Mouse (Mus musculus) intestine, embryonic 16.5 days (tissue): ENCODE results near the gene Tmc2. TPM values are rescaled to one million over a fixed set of nuclear protein-coding genes. Genes with fewer than 3 reads are reported as not detected.

ENCODE experiments used
- ATAC-seq: fragments of 200-750 bp; cut with Nextera tagmentation; 2 replicates; pipeline ENCODE4 v1.8.0; 2017; ENCODE audit warnings: moderate TSS enrichment, moderate library complexity
- H3K27ac ChIP-seq: fragments of 300-500 bp; sonication (generic); 2 replicates; pipeline ENCODE4 v1.5.1; 2014; ENCODE audit warnings: mild to moderate bottlenecking, low read length
- H3K27me3 ChIP-seq: fragments of 300-500 bp; sonication (generic); replicated peaks from 2 replicates; pipeline ENCODE4 v1.6.1; 2014; ENCODE audit warnings: low read length, control low read depth, mixed read lengths; ENCODE audit not compliant: control insufficient read depth, insufficient read depth
- H3K36me3 ChIP-seq: fragments of 300-500 bp; sonication (generic); 2 replicates; pipeline ENCODE4 v1.6.1; 2014; ENCODE audit warnings: low read length, control low read depth; ENCODE audit not compliant: control insufficient read depth, insufficient read depth
- H3K4me1 ChIP-seq: fragments of 300-500 bp; sonication (generic); 2 replicates; pipeline ENCODE4 v1.6.1; 2014; ENCODE audit warnings: low read length, control low read depth, mixed read lengths; ENCODE audit not compliant: control insufficient read depth, insufficient read depth
- H3K4me2 ChIP-seq: fragments of 300-500 bp; sonication (generic); 2 replicates; pipeline ENCODE4 v1.6.1; 2014; ENCODE audit warnings: low read depth, low read length, control low read depth
- H3K4me3 ChIP-seq: fragments of 300-500 bp; sonication (generic); 2 replicates; pipeline ENCODE4 v1.5.1; 2014; ENCODE audit warnings: mild to moderate bottlenecking, low read length
- H3K9ac ChIP-seq: fragments of 300-500 bp; sonication (generic); 2 replicates; pipeline ENCODE4 v1.6.1; 2014; ENCODE audit warnings: low read depth, low read length
- H3K9me3 ChIP-seq: fragments of 300-500 bp; sonication (generic); 2 replicates; pipeline ENCODE4 v1.6.1; 2016; ENCODE audit warnings: low read length, control low read depth; ENCODE audit not compliant: control insufficient read depth
- WGBS: fragments of 180-500 bp; shearing (Covaris S2); extraction: QIAGEN DNeasy Blood & Tissue Kit; methylation state at CpG from one replicate; pipeline ENCODE4 v1.1.7; 2014; 5-methylcytosine and 5-hydroxymethylcytosine counted together
- polyA plus RNA-seq: library from polyadenylated mRNA; unstranded; fragments of >200 nt; fragmentation: Nextera tagmentation; extraction: Ambion mirVana; gene quantifications from 2 replicates; pipeline ENCODE4 v1.2.1, GENCODE M21; 2015

Tmc2 gene
- polyA plus RNA-seq, 1 experiment from 2014 or later, result not detected

DNA sequence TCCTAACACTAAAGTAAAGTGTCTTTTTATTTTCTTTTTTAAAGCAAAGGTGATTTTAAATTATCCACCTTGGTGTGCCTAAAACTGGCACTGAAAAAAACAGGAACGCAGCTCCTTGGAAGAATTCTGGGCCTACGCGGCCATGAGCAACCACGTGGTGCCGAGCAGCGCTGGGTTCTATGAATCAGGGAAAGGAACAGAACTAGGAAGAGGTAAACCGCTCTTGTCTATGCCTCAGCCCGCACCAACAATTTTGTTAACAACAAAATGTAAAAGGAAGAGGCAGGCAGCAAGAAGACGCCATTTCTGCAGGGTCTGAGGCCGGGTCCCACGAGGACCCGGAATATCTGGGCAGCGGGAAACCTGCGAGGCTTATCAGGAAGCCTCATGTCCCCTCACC, 78.7 kb downstream of the Tmc2 start:
- 1% methylated on average over 14 of the region's 14 CpGs for WGBS
- ATAC-seq, result peak; percentile 27
- Histone ChIP-seq H3K27me3 (no peaks in the 10 kb centered on the region), H3K4me1 (peaks cover 20% of the 10 kb centered on the region), H3K4me2 (peak overlapping the region; percentile 71), H3K27ac (peak overlapping the region; percentile 43), H3K9ac (peak overlapping the region; percentile 84), H3K4me3 (peak overlapping the region; percentile 94), H3K9me3 (no peaks in the 10 kb centered on the region), H3K36me3 (peaks cover 14% of the 10 kb centered on the region; the same call in 1 of the 2 replicates)

DNA sequence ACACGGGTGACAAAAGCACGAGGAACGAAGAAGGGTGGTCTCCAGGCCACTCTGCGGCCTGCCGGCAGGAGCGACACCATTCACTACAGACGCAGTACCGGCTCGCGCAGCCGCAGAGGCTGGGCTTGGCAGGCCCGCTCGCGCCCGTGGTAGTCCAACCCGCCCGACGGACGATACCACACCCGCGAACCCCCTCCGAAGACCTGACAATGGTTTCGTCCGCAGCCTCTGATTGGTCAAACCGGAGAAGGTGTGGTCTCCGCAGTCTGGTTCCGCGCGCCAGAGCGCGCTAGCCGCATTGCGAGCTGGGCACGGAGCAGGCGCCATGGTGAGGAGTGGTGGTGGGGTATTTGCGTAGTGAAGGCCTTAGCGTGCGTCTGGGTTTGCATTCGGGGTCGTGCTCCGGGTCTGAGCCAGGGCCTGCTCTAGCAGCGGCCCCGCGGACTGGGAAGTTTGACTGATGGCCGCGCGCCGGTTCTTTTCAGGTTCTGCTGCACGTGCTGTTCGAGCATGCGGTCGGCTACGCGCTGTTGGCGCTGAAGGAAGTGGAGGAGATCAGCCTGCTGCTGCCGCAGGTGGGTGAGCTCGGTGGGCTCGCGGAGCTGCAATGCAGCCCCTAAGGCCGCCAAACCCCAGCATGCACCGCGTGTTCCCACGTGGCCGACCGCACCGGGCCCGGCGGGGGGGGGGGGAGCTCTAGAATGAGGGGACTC, 79.3 kb downstream of the Tmc2 start, which contains the start of gene Nop56:
Nop56 (plus strand) TSS at position 282 of the 713 bp plus-strand sequence.
- Histone ChIP-seq H3K4me2 (peak within 1 kb of the TSS; percentile 92), H3K4me3 (peak within 1 kb of the TSS; percentile 94), H3K27ac (peak within 1 kb of the TSS; percentile 89), H3K36me3 (peaks cover 17% of the 10 kb centered on the region; the same call in 1 of the 2 replicates), H3K9ac (peak within 1 kb of the TSS; percentile 96), H3K9me3 (no peaks in the 10 kb centered on the region), H3K4me1 (peaks cover 20% of the 10 kb centered on the region), H3K27me3 (no peaks in the 10 kb centered on the region)
- WGBS, result under 1% methylated on average over 68 of the region's 68 CpGs
- ATAC-seq, result peak; percentile 97

DNA sequence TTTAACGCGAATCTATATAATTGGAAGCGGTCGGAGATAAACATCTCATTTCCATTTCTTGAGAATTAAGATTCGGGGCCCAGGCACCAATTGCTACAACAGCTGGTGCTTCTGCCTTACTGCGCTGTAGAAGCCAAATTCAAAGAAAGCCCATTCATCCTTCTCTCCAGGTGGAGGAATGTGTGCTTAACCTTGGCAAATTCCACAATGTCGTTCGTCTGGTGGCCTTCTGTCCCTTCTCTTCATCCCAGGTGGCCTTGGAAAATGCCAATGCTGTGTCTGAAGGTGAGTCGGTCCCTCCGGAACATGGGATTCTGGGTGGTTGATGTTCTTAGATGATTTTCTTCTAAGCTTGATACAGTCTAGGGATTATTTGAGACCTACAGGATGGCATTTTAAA, 79.9 kb downstream of the Tmc2 start:
- Histone ChIP-seq H3K27me3 (no peaks in the 10 kb centered on the region), H3K27ac (peak overlapping the region; percentile 89), H3K4me2 (peak overlapping the region; percentile 92), H3K4me1 (peaks cover 20% of the 10 kb centered on the region), H3K9me3 (no peaks in the 10 kb centered on the region), H3K9ac (peak overlapping the region; percentile 96), H3K36me3 (peaks cover 22% of the 10 kb centered on the region), H3K4me3 (peak overlapping the region; percentile 94)
- no peak for ATAC-seq
- WGBS, result 2% methylated on average over 10 of the region's 10 CpGs

DNA sequence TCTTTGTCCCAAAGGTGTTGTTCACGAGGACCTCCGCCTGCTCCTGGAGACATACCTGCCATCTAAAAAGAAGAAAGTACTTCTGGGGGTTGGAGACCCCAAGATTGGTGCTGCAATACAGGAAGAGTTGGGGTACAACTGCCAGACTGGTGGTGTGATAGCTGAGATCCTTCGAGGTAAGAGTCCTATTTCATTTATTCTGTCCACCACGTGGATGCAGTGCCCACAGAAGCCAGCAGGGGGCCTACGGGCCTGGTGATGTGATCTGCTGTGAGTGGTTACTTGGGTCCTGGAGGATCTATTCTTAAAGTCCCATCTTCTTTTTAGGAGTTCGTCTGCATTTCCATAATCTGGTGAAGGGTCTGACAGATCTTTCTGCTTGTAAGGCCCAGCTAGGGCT, 80.7 kb downstream of the Tmc2 start:
- Histone ChIP-seq H3K4me1 (peaks cover 20% of the 10 kb centered on the region), H3K27ac (no peak overlapping the region), H3K9ac (peak overlapping the region; percentile 96; the same call in 1 of the 2 replicates), H3K27me3 (no peaks in the 10 kb centered on the region), H3K36me3 (peaks cover 29% of the 10 kb centered on the region), H3K4me2 (peak overlapping the region; percentile 92), H3K9me3 (no peaks in the 10 kb centered on the region), H3K4me3 (peak overlapping the region; percentile 94)
- 41% methylated on average over 6 of the region's 6 CpGs for WGBS
- no peak for ATAC-seq

DNA sequence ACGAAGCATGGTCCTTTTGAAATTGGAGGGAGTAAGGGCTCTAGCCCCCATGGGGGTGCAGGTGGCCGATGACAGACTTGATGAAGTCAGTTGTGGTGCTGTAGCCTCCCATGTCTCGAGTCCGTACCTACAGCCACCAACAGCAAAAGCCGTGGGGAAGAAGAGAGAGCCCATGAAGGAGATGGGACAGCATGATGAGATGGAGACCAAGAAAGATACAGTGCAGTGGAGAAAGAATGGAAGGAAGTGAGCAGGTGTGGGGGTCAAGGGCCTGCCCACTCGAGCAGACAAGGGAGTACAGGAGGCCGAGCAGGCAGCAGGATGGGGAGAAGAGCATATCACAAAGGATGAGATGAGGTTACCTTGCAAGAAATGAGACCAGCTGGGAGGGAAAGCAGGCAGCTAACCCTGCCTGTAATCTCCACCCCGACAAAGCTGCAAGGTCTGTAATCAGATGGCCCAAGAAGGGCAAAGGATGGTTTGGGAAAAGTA, 84.7 kb downstream of the Tmc2 start:
- H3K27ac ChIP-seq, result no peak overlapping the region
- H3K4me2 ChIP-seq, result no peak overlapping the region
- peaks cover 28% of the 10 kb centered on the region for H3K4me1 ChIP-seq
- peaks cover 32% of the 10 kb centered on the region for H3K36me3 ChIP-seq
- H3K4me3 ChIP-seq, result no peak overlapping the region
- H3K27me3 ChIP-seq, result no peaks in the 10 kb centered on the region
- WGBS, result 49% methylated on average over 8 of the region's 8 CpGs
- ATAC-seq, result no peak
- no peak overlapping the region for H3K9ac ChIP-seq
- H3K9me3 ChIP-seq, result no peaks in the 10 kb centered on the region

DNA sequence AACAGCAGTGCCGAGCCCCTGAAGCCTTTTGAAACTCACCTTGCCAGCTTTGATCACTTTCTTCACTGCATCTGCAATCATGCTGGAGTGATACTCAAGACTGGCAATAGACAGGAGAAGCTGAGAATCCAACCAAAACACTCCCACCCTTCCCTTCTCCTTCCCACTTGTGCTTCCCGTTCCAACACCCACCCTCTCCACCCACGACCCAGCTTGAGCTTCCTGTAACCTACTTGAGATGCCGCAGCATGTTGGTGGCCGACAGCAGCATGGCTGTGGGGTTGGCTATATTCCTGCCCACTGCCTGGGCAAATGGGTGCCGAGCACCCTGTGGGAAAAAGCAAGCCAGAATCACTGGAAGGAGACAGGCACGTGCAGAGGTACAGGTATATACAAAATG, 85.2 kb downstream of the Tmc2 start:
- ATAC-seq, result no peak
- no peak overlapping the region; the same call in 1 of the 2 replicates for H3K27ac ChIP-seq
- H3K27me3 ChIP-seq, result no peaks in the 10 kb centered on the region
- no peak overlapping the region for H3K4me2 ChIP-seq
- H3K9me3 ChIP-seq, result no peaks in the 10 kb centered on the region
- H3K4me3 ChIP-seq, result no peak overlapping the region
- peaks cover 25% of the 10 kb centered on the region for H3K4me1 ChIP-seq
- H3K36me3 ChIP-seq, result peaks cover 32% of the 10 kb centered on the region
- H3K9ac ChIP-seq, result no peak overlapping the region; the same call in 1 of the 2 replicates
- 62% methylated on average over 7 of the region's 7 CpGs for WGBS

DNA sequence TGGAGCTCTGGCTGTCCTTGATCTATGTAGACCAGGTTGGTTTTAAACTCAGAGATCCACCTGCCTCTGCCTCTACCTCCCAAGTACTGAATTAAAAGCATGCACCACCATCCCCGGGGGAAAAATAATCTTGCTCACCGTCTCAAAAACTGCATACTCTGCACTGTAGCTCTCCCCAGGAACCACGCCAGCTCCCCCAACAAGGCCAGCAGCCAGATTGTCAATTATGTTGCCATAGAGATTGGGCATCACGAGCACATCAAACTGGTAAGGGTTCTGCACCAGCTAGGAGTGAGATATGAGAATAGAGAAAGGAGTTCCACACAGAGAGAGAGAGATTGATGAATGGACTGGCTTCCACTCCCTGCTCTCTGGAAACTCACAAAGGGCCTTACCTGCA, 85.8 kb downstream of the Tmc2 start:
- Histone ChIP-seq H3K4me3 (no peak overlapping the region), H3K27ac (no peak overlapping the region), H3K4me1 (peaks cover 19% of the 10 kb centered on the region), H3K27me3 (no peaks in the 10 kb centered on the region), H3K36me3 (peaks cover 29% of the 10 kb centered on the region), H3K9me3 (no peaks in the 10 kb centered on the region), H3K4me2 (no peak overlapping the region), H3K9ac (no peak overlapping the region)
- 69% methylated on average over 4 of the region's 4 CpGs for WGBS
- no peak for ATAC-seq

DNA sequence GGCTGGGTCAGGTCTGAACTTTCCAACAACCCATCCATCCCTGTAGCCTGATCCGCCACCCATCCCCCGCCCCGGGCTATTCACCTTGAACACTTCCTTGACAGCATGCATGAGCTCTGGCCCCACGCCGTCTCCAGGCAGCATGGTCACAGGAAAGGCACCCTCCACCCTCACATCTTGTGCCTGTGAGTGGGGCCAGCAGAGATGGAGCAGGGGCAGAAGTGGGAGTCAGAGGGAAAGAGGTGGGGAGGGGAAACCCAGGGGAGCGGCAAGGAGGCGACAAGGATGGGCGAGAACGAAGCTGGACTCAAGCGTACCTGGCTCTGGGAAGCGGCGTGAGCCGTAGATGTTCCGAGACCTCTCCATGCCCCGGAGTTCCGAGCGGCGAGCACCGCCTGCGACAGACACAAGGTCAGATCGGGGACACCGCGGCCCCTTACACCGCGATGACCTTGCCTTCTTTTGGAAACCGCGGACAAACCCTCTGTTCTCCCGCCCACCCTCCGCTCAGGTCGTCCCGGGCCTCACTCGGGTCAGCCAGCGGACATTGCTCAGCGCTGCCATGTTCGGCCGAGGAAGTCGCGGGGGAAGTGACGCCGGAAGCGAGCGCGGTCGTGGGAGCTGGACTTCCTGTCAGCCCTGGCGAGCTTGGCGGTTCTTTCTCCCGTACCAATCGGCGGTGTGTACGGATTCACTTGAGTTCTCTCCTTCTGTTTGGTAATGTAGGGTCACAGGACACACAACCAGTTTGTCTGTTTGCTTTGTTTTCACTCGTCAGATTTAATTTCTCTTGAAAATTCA, 89.1 kb downstream of the Tmc2 start, which contains the start of gene Idh3b:
Idh3b (minus strand) TSS at position 694 of the 801 bp plus-strand sequence.
- peaks cover 8% of the 10 kb centered on the region for H3K4me1 ChIP-seq
- peak within 1 kb of the TSS; percentile 94 for H3K4me3 ChIP-seq
- no peaks in the 10 kb centered on the region for H3K9me3 ChIP-seq
- H3K27me3 ChIP-seq, result no peaks in the 10 kb centered on the region
- peak within 1 kb of the TSS; percentile 63 for H3K4me2 ChIP-seq
- WGBS, result under 1% methylated on average over 51 of the region's 51 CpGs
- H3K27ac ChIP-seq, result peak within 1 kb of the TSS; percentile 90
- peak; percentile 90 for ATAC-seq
- peak within 1 kb of the TSS; percentile 94 for H3K9ac ChIP-seq
- H3K36me3 ChIP-seq, result peaks cover 17% of the 10 kb centered on the region

DNA sequence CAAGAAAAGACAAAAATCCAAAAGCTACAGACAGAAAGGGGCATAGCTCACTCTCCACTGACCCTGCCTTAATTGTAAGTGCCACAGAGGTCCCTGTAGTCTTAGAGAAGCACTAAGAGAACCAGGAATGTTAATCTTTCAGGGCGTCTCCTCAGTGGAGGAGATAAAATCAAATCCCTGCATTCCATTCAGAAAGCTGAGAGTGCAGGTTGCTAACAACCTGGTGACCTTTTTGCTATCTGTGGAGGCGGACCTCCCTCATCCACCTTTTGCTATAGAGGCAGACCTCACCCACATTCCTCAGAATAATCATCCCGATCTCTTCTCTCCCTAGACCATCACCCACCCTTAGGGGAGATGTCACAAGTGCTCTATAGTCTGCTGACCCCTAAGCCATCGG, 94.1 kb downstream of the Tmc2 start:
- no peak overlapping the region for H3K4me2 ChIP-seq
- no peaks in the 10 kb centered on the region for H3K27me3 ChIP-seq
- H3K4me3 ChIP-seq, result no peak overlapping the region
- WGBS, result 53% methylated on average over 4 of the region's 4 CpGs
- no peaks in the 10 kb centered on the region for H3K36me3 ChIP-seq
- no peak overlapping the region for H3K27ac ChIP-seq
- no peak overlapping the region for H3K9ac ChIP-seq
- H3K4me1 ChIP-seq, result peaks cover 8% of the 10 kb centered on the region; the same call in 1 of the 2 replicates
- peak; percentile 8 for ATAC-seq
- no peaks in the 10 kb centered on the region for H3K9me3 ChIP-seq
